Mouse (Mus musculus) liver, embryonic 15.5 days (tissue): ENCODE measurements around the gene Icos. TPM values are rescaled to one million over a fixed set of nuclear protein-coding genes. Genes with fewer than 3 reads are reported as not detected.

Source experiments
- ATAC-seq: fragments of 200-750 bp; cut with Nextera tagmentation; 2 replicates; pipeline ENCODE4 v1.8.0; 2017; ENCODE audit warnings: moderate number of reproducible peaks, mild to moderate bottlenecking, moderate library complexity; ENCODE audit not compliant: insufficient read depth
- H3K27ac ChIP-seq: fragments of 300-500 bp; sonication (generic); replicated peaks from 2 replicates; pipeline ENCODE4 v1.5.1; 2015; ENCODE audit warnings: mild to moderate bottlenecking, inconsistent platforms
- H3K27me3 ChIP-seq: fragments of 300-500 bp; sonication (generic); 2 replicates; pipeline ENCODE4 v1.6.1; 2015; ENCODE audit warnings: mild to moderate bottlenecking, inconsistent platforms
- H3K36me3 ChIP-seq: fragments of 300-500 bp; sonication (generic); replicated peaks from 2 replicates; pipeline ENCODE4 v1.6.1; 2015; ENCODE audit warnings: moderate library complexity, mild to moderate bottlenecking, inconsistent platforms
- H3K4me1 ChIP-seq: fragments of 300-500 bp; sonication (generic); replicated peaks from 2 replicates; pipeline ENCODE4 v1.6.1; 2015; ENCODE audit warnings: inconsistent platforms
- H3K4me2 ChIP-seq: fragments of 300-500 bp; sonication (generic); 2 replicates; pipeline ENCODE4 v1.6.1; 2015; ENCODE audit warnings: moderate library complexity, mild to moderate bottlenecking, inconsistent platforms
- H3K4me3 ChIP-seq: fragments of 300-500 bp; sonication (generic); replicated peaks from 2 replicates; pipeline ENCODE4 v1.5.1; 2015; ENCODE audit warnings: mild to moderate bottlenecking, inconsistent platforms
- H3K9ac ChIP-seq: fragments of 300-500 bp; sonication (generic); 2 replicates; pipeline ENCODE4 v1.6.1; 2015; ENCODE audit warnings: moderate library complexity, mild to moderate bottlenecking, inconsistent platforms
- H3K9me3 ChIP-seq: fragments of 300-500 bp; sonication (generic); replicated peaks from 2 replicates; pipeline ENCODE4 v1.6.1; 2016; ENCODE audit warnings: inconsistent platforms
- WGBS: fragments of 180-500 bp; shearing (Covaris S2); methylation state at CpG from one replicate; pipeline ENCODE4 v1.1.7; 2015; ENCODE audit warnings: mixed read lengths; ENCODE audit not compliant: insufficient replicate concordance; 5-methylcytosine and 5-hydroxymethylcytosine counted together
- polyA plus RNA-seq: library from polyadenylated mRNA; unstranded; fragments of >200 nt; fragmentation: Nextera tagmentation; extraction: Ambion mirVana; gene quantifications from 2 replicates; pipeline ENCODE4 v1.2.1, GENCODE M21; 2015

Gene Icos
- 0.56 and 1.0 TPM in 2 replicates for polyA plus RNA-seq

GRCm38 (mm10) chr1:60977641-60978040 lies at the start of gene Icos:
TSS of gene Icos (plus strand) at chr1:60977927.
- Histone ChIP-seq H3K9ac (no peak within 1 kb of the TSS), H3K4me3 (no peak within 1 kb of the TSS), H3K27ac (no peak within 1 kb of the TSS), H3K27me3 (no peaks in the 10 kb centered on the region), H3K36me3 (no peaks in the 10 kb centered on the region), H3K4me1 (no peaks in the 10 kb centered on the region), H3K4me2 (no peak within 1 kb of the TSS), H3K9me3 (no peaks in the 10 kb centered on the region)
- ATAC-seq, result no peak
- whole genome bisulfite sequencing, result 17% methylated on average over 6 of the region's 6 CpGs

GRCm38 (mm10) chr1:60929036-60929435 lies 48.7 kb upstream of the Icos start:
- H3K4me2 ChIP-seq, result no peak overlapping the region
- no peak overlapping the region for H3K4me3 ChIP-seq
- H3K9ac ChIP-seq, result no peak overlapping the region
- H3K9me3 ChIP-seq, result no peaks in the 10 kb centered on the region
- H3K4me1 ChIP-seq, result no peaks in the 10 kb centered on the region
- H3K27me3 ChIP-seq, result no peaks in the 10 kb centered on the region
- no peak overlapping the region for H3K27ac ChIP-seq
- H3K36me3 ChIP-seq, result no peaks in the 10 kb centered on the region
- no peak for ATAC-seq
- WGBS, result 61% methylated on average over 3 of the region's 3 CpGs

GRCm38 (mm10) chr1:60930397-60930796 lies 47.3 kb upstream of the Icos start:
- no peak overlapping the region for H3K4me2 ChIP-seq
- 55% methylated on average over 7 of the region's 7 CpGs for WGBS
- H3K36me3 ChIP-seq, result no peaks in the 10 kb centered on the region

GRCm38 (mm10) chr1:60935968-60936581 lies 41.7 kb upstream of the Icos start:
- H3K9ac ChIP-seq, result no peak overlapping the region
- no peaks in the 10 kb centered on the region for H3K36me3 ChIP-seq
- H3K4me2 ChIP-seq, result no peak overlapping the region
- WGBS, result 55% methylated on average over 8 of the region's 8 CpGs
- no peaks in the 10 kb centered on the region for H3K27me3 ChIP-seq
- no peaks in the 10 kb centered on the region for H3K9me3 ChIP-seq
- H3K27ac ChIP-seq, result no peak overlapping the region
- no peak for ATAC-seq
- no peaks in the 10 kb centered on the region for H3K4me1 ChIP-seq
- no peak overlapping the region for H3K4me3 ChIP-seq

More at GRCm38 (mm10) chr1:60930397-60930796, 47.3 kb upstream of the Icos start:
- H3K27me3 ChIP-seq, result no peaks in the 10 kb centered on the region
- no peak overlapping the region for H3K9ac ChIP-seq
- no peak overlapping the region for H3K27ac ChIP-seq
- no peak overlapping the region for H3K4me3 ChIP-seq
- no peaks in the 10 kb centered on the region for H3K4me1 ChIP-seq
- no peaks in the 10 kb centered on the region for H3K9me3 ChIP-seq
- ATAC-seq, result no peak

- Histone ChIP-seq H3K4me2 (no peak overlapping the region), H3K9me3 (no peaks in the 10 kb centered on the region), H3K4me1 (no peaks in the 10 kb centered on the region), H3K9ac (no peak overlapping the region), H3K36me3 (no peaks in the 10 kb centered on the region), H3K4me3 (no peak overlapping the region), H3K27me3 (no peaks in the 10 kb centered on the region), H3K27ac (no peak overlapping the region)
- 40% methylated on average over 6 of the region's 6 CpGs for WGBS
- ATAC-seq, result no peak
Observed at GRCm38 (mm10) chr1:60936963-60937711, 40.6 kb upstream of the Icos start.

DNA sequence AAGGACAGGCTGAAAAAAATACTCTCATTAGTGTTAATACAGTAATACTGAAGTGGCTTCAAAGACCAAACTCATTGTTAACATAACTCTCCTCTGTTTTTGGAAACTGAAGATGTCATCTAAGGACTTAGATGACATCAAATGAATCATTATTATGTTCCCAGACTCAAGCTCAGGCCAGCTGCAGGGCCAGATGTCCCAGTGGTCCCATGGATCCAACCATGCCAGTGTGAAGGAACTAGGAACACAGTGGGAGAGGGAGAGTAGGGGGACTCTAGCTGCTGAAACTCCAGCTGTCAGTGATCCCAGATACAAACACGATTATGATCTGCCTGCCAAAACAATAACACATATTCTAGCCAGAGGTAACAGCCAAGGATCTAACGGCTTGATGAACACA lies 39.5 kb upstream of the Icos start:
- no peak overlapping the region for H3K4me3 ChIP-seq
- WGBS, result 59% methylated on average over 2 of the region's 2 CpGs
- H3K36me3 ChIP-seq, result no peaks in the 10 kb centered on the region
- no peak overlapping the region for H3K27ac ChIP-seq
- H3K4me1 ChIP-seq, result no peaks in the 10 kb centered on the region
- no peak overlapping the region for H3K9ac ChIP-seq
- no peak overlapping the region for H3K4me2 ChIP-seq
- H3K27me3 ChIP-seq, result no peaks in the 10 kb centered on the region
- ATAC-seq, result no peak
- no peaks in the 10 kb centered on the region for H3K9me3 ChIP-seq

- WGBS, result 56% methylated on average over 5 of the region's 5 CpGs
- Histone ChIP-seq H3K27ac (no peak overlapping the region), H3K4me3 (no peak overlapping the region), H3K9ac (no peak overlapping the region), H3K27me3 (no peaks in the 10 kb centered on the region), H3K4me2 (no peak overlapping the region), H3K9me3 (no peaks in the 10 kb centered on the region), H3K4me1 (no peaks in the 10 kb centered on the region), H3K36me3 (no peaks in the 10 kb centered on the region)
- no peak for ATAC-seq
Observed at GRCm38 (mm10) chr1:60938974-60939373, 38.8 kb upstream of the Icos start.

- H3K4me3 ChIP-seq, result no peak overlapping the region
- H3K9me3 ChIP-seq, result no peaks in the 10 kb centered on the region
- H3K36me3 ChIP-seq, result no peaks in the 10 kb centered on the region
- no peaks in the 10 kb centered on the region for H3K4me1 ChIP-seq
- WGBS, result 52% methylated on average over 3 of the region's 3 CpGs
- H3K4me2 ChIP-seq, result no peak overlapping the region
- no peak for ATAC-seq
- no peaks in the 10 kb centered on the region for H3K27me3 ChIP-seq
- no peak overlapping the region for H3K9ac ChIP-seq
- no peak overlapping the region for H3K27ac ChIP-seq
Observed at GRCm38 (mm10) chr1:60940023-60940422, 37.7 kb upstream of the Icos start.

DNA sequence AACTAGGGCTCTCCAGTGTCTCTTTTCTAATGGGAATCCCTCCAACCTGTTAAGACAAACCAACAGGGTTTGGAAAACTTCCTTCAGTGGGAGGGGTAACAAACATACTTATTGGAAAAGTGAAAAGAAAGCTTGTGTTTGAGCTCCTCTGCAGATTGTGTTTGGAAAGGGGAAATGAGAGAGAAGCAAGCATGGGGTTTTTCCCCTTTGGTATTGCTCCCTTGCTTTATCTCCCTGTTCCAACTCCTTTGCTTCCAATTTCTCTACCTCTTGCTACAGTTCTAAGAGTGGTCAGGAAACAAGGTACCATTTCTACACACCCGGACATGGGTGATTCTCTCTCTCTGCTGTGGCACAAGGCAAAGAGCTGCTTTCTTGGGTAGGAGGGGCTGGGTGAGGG lies 37.1 kb upstream of the Icos start:
- no peak for ATAC-seq
- 40% methylated on average over 1 of the region's 1 CpGs for WGBS
- Histone ChIP-seq H3K4me1 (no peaks in the 10 kb centered on the region), H3K4me2 (no peak overlapping the region), H3K27ac (no peak overlapping the region), H3K9me3 (no peaks in the 10 kb centered on the region), H3K9ac (no peak overlapping the region), H3K36me3 (no peaks in the 10 kb centered on the region), H3K27me3 (no peaks in the 10 kb centered on the region), H3K4me3 (no peak overlapping the region)

GRCm38 (mm10) chr1:60941056-60942048 lies 36.4 kb upstream of the Icos start:
- H3K4me2 ChIP-seq, result no peak overlapping the region
- no peak overlapping the region for H3K4me3 ChIP-seq
- H3K9ac ChIP-seq, result no peak overlapping the region
- H3K4me1 ChIP-seq, result no peaks in the 10 kb centered on the region
- H3K27ac ChIP-seq, result no peak overlapping the region
- WGBS, result 76% methylated on average over 5 of the region's 5 CpGs
- ATAC-seq, result no peak
- no peaks in the 10 kb centered on the region for H3K36me3 ChIP-seq
- no peaks in the 10 kb centered on the region for H3K27me3 ChIP-seq
- H3K9me3 ChIP-seq, result no peaks in the 10 kb centered on the region

DNA sequence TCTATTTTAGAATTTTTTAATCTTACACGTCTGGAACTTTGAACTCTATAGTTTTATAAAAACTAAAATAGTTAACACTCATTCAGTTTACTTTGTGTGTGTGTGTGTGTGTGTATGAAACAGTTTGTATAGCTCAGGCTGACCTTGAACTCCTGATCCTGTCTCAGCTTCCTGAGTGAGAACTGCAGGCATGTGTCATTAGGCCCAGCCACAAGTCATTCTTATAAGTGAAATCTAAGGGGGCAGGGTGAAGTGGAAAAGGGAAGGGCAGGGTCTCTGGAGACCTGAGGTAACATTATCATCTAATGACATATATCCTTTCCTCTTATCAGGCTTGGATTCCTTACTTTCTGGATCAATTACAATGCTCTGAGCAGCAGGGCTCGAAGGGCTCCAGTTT lies 34.8 kb upstream of the Icos start:
- H3K9ac ChIP-seq, result no peak overlapping the region
- ATAC-seq, result no peak
- WGBS, result 47% methylated on average over 2 of the region's 2 CpGs

More for the DNA sequence above, 34.8 kb upstream of the Icos start:
- Histone ChIP-seq H3K27me3 (no peaks in the 10 kb centered on the region), H3K4me2 (no peak overlapping the region), H3K27ac (no peak overlapping the region), H3K4me1 (no peaks in the 10 kb centered on the region), H3K9me3 (no peaks in the 10 kb centered on the region), H3K36me3 (no peaks in the 10 kb centered on the region), H3K4me3 (no peak overlapping the region)
